Mouse (Mus musculus) megakaryocyte progenitor cell, adult 5-6 weeks (primary cell): ENCODE measurements around the gene Fahd1. TPM values are rescaled to one million over a fixed set of nuclear protein-coding genes. Genes with fewer than 3 reads are reported as not detected.

ENCODE experiments used
- ATAC-seq: replicated peaks from 2 replicates; pipeline ENCODE4 v1.8.0; 2016; ENCODE audit warnings: mild to moderate bottlenecking, moderate TSS enrichment, inconsistent platforms; ENCODE audit not compliant: poor library complexity
- total RNA-seq, 2 experiments: library from RNA; stranded (forward) in 1 of 2; stranded (reverse) in 1 of 2; fragments of 157-497, 149-512 nt in 1 of 2; fragments of 200-1000 nt in 1 of 2; gene quantifications; 2 replicates each; pipeline versions ENCODE4 v1.2.3 to v1.2.4; 2015 to 2017

Gene Fahd1
- total RNA-seq, 2 experiments from 2014 or later = 11.3 to 17.0 TPM

DNA sequence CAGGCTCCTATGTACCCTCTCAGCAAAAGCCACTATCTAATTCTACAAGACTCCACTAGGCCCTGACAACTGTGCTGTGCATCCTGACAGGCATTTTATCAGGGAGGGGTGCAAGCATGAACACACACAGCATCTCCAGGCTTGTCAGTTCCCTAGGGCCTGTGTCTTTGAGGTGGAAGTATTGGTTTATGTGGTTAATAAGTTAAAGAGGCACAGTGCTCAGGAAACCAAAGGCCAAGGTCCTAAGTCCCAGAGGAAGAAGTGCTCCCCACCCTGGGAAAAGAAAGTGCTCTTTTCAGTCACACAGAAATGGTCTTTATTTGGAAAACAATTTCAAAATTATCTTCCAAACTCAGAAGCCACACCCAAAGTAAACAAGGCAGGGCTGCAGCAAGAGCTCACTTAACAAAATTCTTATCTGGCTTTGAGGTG, 1.5 kb downstream of the Fahd1 start:
- ATAC-seq = peak; percentile 30; the same call in 1 of the 2 replicates

DNA sequence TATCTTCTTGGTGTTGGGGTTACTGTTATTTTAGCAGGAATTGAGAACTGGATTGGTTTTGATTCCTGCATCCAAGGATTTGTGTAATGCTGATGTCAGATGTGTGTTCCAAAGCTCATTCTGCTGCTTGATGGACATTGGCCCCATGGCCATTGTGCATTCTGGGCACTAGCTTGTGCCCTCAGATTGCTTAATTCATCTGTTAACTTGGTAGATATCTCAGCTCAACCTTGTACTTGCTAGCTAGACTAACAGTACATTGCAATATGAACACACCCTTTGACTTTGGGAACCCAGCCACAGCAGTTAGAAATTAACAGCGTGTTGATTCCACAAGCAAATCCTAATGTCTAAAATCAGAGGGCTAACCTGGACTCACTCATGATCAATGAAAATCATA, 2.8 kb downstream of the Fahd1 start:
- no peak for ATAC-seq

DNA sequence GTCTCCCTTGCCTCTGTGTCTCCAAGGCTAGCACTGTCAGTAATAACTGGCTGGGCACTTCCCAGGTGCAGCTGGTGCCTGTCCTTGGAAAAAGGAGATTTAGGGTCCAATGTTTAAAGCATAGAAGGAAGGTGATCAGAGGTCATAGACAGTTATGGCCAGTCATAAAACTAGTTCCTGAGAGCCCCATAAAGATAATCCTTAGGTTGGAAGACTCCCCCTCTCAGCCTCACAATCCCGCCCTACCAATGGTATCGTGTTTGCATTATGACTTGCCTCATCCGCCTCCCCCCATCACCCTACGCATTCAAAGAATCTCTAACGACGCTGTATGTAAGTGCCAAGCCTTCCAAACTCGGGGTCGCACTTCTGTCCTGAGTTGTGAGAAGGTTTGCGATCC, 5.6 kb downstream of the Fahd1 start:
- ATAC-seq = no peak

DNA sequence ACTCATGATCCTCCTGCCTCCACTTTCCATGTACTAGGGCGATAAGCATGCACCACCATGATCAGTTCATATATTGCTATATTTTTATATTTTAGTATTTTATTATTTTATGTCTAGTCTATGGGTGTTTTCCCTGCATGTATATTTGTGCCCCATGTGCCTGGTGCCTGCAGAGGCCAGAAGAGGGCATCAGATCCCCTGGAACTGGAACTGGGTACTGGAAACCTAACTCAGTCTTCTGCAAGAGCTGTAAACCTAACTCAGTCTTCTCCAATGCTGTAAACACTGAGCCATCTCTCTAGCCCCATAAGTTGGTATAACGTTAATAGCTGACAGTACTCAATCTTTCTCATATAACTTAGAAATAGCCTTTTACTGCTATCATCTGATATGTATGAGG, 7.5 kb downstream of the Fahd1 start:
- peak; percentile 58 for ATAC-seq

DNA sequence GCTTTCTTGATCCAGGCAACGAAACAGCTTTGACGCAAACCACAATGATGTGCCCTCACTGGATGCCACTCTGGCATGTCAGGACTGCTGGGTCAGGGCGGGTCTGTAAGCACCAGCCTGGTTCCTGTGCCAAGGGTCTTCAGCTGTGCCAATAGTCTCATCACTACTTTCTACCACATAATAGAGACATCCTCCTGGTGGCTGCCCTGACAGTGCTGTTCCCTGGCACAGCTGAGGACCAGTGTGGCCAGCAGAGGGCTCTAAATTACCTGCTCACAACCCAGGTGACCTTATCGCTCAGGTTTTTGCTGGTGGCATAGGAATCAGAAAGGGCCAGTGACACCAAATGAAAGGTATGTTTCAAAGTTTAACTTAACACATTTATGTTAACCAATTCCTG, 9.0 kb downstream of the Fahd1 start:
- peak; percentile 78 for ATAC-seq

DNA sequence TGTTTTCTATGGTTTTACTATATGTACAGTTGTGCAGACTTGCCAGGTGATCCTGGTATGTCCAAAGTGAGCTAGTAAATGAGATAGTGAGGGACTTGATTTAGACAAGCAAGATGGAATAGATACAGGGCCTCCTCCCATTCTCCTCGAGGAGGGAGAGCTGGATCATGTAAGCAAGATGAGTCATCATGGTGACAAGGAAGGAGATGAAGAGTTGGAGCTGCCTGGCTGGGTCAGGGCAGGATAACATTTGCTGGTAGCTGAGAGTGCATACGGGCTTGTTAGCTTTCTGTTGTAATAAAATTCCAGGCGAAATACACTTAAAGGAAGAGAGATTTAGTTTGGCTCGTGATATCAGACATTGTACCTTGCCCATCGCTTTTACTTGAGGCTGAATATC, 9.8 kb downstream of the Fahd1 start:
- ATAC-seq = no peak

DNA sequence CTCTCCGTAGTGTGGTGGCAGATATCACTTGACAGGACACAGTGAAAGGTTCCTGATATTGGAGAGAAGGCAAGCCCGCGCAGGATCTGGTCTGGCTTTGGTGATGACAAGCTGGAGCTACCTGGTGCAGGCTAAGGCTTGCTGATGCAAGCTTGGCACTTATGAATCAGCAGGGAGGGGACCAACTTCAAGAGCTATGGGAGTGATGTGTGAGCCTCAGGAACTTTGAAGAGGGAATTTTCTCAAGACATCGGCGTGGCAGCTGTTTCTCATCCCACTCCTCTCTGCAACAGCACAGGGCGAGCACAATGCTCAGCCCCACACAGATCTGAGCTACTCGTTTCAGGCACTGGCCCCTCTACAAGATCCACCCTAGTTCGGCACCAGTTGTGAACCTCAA, 10.3 kb downstream of the Fahd1 start, which contains the start of gene Hagh:
Gene Hagh, plus strand, starts transcription at position 302 of the 400 bp plus-strand sequence.
- ATAC-seq = no peak

DNA sequence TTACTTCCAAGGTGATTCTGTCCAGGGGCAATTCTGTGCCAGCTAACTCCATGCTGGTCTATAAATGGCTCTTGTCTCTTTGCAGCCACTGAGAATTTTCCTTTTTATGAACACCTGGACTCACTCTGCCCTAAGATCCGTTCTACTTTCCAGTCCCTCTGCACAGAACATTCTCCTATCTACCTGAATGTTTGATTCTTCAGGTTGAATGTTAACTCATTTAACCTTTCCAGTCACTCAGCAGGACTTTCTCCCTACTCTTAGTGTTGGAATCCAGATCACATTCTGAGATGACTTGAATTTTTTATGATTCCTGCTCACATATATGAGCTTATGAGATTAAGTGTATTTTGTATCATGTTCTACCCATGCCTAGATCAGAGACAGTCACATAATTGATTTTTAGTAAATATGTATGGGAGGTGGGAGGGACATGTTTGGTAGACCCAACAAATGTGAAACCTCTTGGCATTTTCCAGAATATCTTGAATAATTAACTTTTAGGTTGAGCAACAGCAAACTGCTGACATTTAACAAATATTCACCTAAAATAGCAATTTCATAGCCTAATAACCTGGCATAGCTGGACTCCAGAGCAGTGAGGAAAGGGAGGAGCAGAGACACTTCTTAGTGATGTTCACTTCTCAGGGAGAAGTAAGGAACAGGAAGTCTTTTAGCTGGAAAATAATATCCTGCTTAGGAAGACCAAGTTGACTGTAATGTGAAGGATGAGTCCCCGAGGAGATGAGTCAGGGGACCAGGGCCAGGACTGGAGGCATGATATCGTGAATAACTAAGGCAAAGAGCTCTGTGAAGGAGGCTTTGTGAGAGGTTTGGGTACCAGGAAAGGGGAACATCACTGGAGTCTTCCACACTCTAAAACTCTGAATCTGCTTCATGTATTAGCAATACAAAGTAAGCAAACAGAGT, 28.5 kb downstream of the Fahd1 start:
- no peak for ATAC-seq

DNA sequence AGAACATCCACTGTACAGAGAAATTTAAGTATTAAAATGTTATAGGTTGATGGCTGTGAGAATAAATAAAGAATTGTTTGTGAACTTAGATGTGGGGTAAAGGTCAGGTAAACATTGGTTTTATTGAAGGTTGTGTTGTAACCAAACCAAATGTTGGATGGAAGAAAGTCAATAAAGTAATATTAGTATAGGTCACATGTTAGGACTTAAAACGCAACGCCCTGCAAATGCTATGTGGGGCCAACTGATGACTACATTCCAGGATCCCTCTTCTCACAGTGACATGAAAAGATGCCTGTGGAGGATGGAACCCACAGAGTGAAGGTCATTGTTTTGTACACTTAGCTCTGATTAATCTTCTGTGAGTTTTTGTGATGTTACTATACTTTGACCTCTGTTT, 30.7 kb downstream of the Fahd1 start:
- ATAC-seq = no peak

DNA sequence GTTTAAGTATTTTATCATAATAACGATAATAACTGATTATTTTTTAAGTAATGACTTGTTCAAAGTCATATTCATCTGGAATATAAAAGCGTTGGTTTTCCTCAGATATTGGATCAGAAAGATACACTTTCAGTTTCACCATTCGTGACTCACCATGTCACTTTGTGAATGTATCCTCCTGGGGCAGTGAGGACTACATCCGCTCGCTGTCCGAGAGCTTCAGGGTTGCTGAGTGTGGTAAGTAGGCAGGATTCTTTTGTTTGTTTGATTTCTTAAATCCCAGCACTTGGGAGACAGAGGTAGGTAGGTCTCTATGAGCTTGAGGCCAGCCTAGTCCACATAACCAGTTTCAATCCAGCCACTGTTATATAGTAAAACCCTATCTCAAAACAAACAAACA, 32.0 kb downstream of the Fahd1 start:
- ATAC-seq = no peak

DNA sequence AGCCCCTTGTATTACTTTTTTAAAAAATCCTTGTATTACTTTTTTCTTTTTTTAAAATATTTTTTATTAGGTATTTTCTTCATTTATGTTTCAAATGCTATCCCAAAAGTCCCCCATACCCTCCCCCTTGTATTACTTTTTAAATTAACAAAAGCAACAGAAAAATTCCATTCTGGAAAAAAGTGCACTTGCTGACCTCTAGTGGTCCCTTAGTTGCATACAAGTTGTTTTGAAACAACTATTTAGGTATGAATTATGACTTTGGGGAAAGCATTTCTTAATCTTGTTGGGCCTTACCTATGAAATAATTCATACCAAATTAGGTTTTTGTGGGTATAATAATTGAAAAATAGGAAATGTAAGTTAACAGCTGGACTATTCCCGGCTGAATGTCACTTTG, 32.7 kb downstream of the Fahd1 start:
- no peak for ATAC-seq

DNA sequence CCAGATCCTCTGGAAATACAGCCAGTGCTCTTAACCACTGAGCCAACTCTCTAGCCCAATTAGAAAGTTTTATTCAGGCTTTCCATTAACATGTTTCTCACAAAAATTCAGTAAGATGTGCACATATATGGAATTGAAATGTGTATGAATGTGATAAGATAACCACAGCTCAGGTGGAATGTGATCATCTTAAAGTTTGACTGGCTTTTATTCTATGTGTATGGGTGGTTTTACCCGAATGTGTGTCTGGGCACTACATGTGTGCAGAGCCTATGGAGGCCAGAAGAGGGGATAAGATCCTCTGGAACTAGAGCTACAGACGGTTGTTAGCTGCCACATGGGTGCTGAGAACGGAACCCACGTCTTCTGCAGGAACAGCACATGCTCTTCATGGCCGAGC, 34.9 kb downstream of the Fahd1 start:
- peak; percentile 57 for ATAC-seq

DNA sequence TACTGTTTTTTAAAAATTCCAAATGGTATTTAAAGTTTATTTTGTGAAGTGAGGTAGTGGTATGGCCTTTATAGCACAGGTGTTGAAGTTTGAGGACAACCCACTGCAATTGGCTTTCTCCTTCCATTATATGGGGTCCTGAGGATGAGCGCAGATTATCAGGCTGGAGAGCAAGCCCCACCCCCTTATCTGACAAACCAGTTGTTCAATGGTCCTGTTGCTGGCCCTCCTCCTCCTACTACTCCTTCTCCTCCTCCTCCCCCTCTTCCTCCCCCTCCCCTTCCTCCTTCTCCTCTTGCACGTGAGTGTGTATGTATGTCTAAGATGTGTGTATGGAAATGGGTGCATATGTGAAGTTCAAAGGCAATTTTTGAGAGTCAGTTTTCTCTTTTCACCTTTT, 37.9 kb downstream of the Fahd1 start:
- ATAC-seq = no peak

DNA sequence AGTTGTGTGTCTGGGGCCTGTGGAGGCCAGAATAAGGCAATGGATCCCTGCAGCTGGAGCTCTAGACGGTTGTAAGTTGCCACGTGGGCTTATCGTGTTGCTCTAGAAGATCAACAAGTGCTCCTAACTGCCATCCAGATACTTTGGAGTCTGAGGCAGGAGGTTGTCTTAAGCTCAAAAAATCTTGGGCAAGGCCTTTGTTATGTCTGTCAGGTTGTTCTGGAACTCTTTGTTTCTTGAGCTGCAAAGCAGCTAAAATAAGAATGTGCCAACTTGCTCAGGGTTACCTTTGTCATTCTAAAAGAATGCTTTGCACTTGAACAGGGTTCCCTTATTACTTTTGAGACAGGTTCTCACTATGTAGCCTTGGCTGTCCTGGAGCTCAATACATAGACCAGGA, 39.0 kb downstream of the Fahd1 start:
- ATAC-seq = no peak

DNA sequence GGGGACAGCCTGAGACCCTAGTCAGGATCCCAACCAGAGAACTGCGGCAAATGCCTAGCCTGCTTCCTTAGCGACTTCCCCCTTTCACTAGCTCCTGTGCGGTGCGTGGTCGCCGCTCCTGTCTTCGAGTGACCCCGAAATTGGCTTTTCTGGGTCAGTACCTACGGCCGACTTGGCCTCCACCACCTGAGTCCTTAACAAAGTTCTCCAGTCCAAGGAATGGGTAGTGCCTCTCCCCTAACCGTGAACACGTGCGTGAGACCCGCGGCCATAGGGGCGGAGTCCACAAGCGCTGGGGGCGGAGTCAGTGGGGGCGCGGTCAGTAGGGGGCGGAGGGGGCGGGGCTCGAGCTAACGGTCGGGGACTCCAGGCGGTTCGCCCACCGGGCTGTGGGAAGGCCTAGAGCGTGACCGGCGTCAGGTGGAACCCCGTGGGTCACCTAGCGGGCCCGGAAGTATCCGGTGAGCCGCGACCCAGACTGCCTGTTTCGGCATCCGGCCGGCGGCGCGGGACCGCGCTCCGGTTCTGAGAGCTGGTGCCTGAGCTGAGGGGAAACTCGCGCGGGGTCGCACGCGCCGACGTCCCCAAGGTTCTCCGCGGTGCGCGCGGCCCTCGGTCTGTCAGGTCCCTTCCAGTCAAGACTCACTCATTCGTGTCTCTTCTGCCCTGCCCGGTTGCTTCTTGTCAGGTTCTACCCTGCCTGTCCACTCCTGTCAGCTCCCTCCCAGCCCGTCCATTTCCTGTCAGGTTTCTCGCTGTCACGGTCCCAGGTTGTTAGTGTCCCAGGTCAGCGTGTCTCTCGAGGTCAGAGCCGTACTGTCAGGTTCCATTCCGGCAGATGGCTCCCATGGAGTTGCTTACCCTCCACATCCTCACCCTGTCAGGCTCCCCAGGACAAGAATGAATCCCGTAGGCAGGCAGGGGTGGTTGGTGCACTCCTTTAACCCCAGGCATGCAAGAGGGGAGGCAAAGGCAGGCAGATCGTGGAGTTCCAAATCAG, 45.9 kb downstream of the Fahd1 start, which contains the start of gene Meiob:
Gene Meiob, plus strand, starts transcription at position 338 of the 1,000 bp plus-strand sequence.
- peak; percentile 96 for ATAC-seq

DNA sequence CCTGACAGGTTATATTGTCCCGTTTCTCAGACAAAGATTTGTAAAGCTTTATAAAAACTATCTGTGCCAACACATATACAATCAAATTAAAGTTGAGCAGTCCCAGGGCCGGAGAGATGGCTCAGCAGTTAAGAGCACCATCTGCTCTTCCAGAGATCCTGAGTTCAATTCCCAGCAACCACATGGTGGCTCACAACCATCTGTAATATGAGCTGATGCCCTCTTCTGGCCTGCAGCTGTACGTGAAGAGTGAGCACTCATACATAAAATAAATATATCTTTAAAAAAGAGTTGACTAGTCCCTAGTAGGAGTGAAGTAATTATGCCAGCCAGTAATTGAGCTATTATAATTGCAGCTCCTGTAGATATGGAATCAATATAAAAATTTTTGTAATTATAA, 49.6 kb downstream of the Fahd1 start:
- ATAC-seq = no peak

DNA sequence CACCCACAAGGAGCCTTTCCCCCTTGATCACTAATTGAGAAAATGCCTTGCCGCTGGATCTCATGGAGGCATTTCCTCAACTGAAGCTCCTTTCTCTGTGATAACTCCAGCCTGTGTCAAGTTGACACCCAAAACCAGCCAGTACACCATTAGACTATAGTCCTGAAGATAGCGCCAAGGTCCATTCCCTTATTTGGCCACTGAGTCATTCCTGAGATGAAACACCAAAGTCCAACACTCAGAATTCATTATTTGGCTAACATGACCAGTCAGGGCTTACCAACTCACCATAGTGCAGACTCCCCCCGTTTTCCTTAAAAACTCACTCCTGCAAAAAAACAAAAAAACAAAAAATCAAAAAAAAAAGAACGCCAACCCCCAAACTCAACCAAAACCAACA, 50.7 kb downstream of the Fahd1 start:
- no peak for ATAC-seq
